Mouse (Mus musculus): Measurements from ENCODE around the gene Fbxo11.
A peak's percentile ranks its signal among the peaks of the same experiment; 100 is the strongest.
"Not testable (repeated sequence)": the region's sequence is repeated elsewhere in the genome, so short reads cannot be mapped to it uniquely, and the experiment has no call there.

Gene Fbxo11

GRCm38 (mm10) chr17:88014456-88014855 is 50.6 kb downstream of the Fbxo11 start:
- DNase-seq (ENCODE audit: low spot score in 2 of 2), result no peak

- DNase-seq (ENCODE audit: low spot score in 2 of 2), result no peak
These were observed 58.1 kb downstream of the Fbxo11 start for GRCm38 (mm10) chr17:88006956-88007355.

GRCm38 (mm10) chr17:88004892-88005291 is 60.2 kb downstream of the Fbxo11 start:
- no peak for DNase-seq (ENCODE audit: low spot score in 2 of 2)

GRCm38 (mm10) chr17:87997808-87998207 is 67.3 kb downstream of the Fbxo11 start:
- DNase-seq (ENCODE audit: low spot score in 2 of 2), result no peak

- DNase-seq (ENCODE audit: low spot score in 2 of 2), result no peak
These were observed 71.8 kb downstream of the Fbxo11 start for GRCm38 (mm10) chr17:87993338-87993737.

GRCm38 (mm10) chr17:87992154-87992553 is 72.9 kb downstream of the Fbxo11 start:
- no peak for DNase-seq (ENCODE audit: low spot score in 2 of 2)

GRCm38 (mm10) chr17:87987507-87987906 is 77.6 kb downstream of the Fbxo11 start:
- DNase-seq (ENCODE audit: low spot score in 2 of 2), result no peak

- peak in 1 of 2 experiments; percentile 30 for DNase-seq (ENCODE audit: low spot score in 2 of 2)
These were observed 79.2 kb downstream of the Fbxo11 start for GRCm38 (mm10) chr17:87985916-87986315.

- no peak for DNase-seq (ENCODE audit: low spot score in 2 of 2)
These were observed 80.5 kb downstream of the Fbxo11 start for GRCm38 (mm10) chr17:87984440-87985214.

GRCm38 (mm10) chr17:87983313-87983712 is 81.8 kb downstream of the Fbxo11 start:
- no peak for DNase-seq (ENCODE audit: low spot score in 2 of 2)

GRCm38 (mm10) chr17:87982112-87982511 is 83.0 kb downstream of the Fbxo11 start:
- DNase-seq (ENCODE audit: low spot score in 2 of 2), result no peak

- not testable (repeated sequence) for DNase-seq (ENCODE audit: low spot score in 2 of 2)
These were observed 85.4 kb downstream of the Fbxo11 start for GRCm38 (mm10) chr17:87979696-87980095.

GRCm38 (mm10) chr17:87976927-87977326 is 88.2 kb downstream of the Fbxo11 start:
- not testable (repeated sequence) for DNase-seq (ENCODE audit: low spot score in 2 of 2)

- no peak for DNase-seq (ENCODE audit: low spot score in 2 of 2)
These were observed 88.8 kb downstream of the Fbxo11 start for GRCm38 (mm10) chr17:87976154-87976806.

GRCm38 (mm10) chr17:87975229-87975853 is 89.8 kb downstream of the Fbxo11 start:
- DNase-seq (ENCODE audit: low spot score in 2 of 2), result peak in 1 of 2 experiments; percentile 53

GRCm38 (mm10) chr17:87974629-87975228 is 90.4 kb downstream of the Fbxo11 start, which contains the start of gene Msh6:
Gene Msh6 (plus strand): TSS chr17:87975062.
- peak; percentile 68 to 89 for DNase-seq (ENCODE audit: low spot score in 2 of 2)

- no peak for DNase-seq (ENCODE audit: low spot score in 2 of 2)
These were observed 91.6 kb downstream of the Fbxo11 start for GRCm38 (mm10) chr17:87973261-87974167.

- DNase-seq (ENCODE audit: low spot score in 2 of 2), result no peak
These were observed 92.2 kb downstream of the Fbxo11 start for GRCm38 (mm10) chr17:87972856-87973255.

GRCm38 (mm10) chr17:87971696-87972591 is 93.1 kb downstream of the Fbxo11 start:
- not testable (repeated sequence) for DNase-seq (ENCODE audit: low spot score in 2 of 2)

- DNase-seq (ENCODE audit: low spot score in 2 of 2), result not testable (repeated sequence)
These were observed 96.6 kb downstream of the Fbxo11 start for GRCm38 (mm10) chr17:87968483-87968926.
